Mouse (Mus musculus) left cerebral cortex, postnatal 4 days (tissue): ENCODE results near the gene Olfr1417. TPM values are rescaled to one million over a fixed set of nuclear protein-coding genes. Genes with fewer than 3 reads are reported as not detected.

Experiments used
- total RNA-seq, 2 experiments: library from RNA; stranded (reverse); gene quantifications; 2 replicates each; pipeline ENCODE4 v1.2.3; 2021

Gene Olfr1417
- total RNA-seq, 2 experiments from 2014 or later, result not detected

Other genes with a start within 250 kb of the Olfr1417 start
- under 1 TPM; 0.50 to 0.54 TPM for gene Ms4a6d, start 234.4 kb downstream of the Olfr1417 start, total RNA-seq
- under 1 TPM; 0.44 to 0.54 TPM for gene Ms4a2, start 215.5 kb downstream of the Olfr1417 start, total RNA-seq
- gene Ms4a3, start 198.4 kb downstream of the Olfr1417 start, total RNA-seq, result not detected
- not detected for gene Oosp2, start 178.7 kb downstream of the Olfr1417 start, total RNA-seq
- gene Oosp1, start 148.1 kb downstream of the Olfr1417 start, total RNA-seq, result not detected
- gene Oosp3, start 142.2 kb downstream of the Olfr1417 start, total RNA-seq, result not detected
- gene Gif, start 91.7 kb downstream of the Olfr1417 start, total RNA-seq, result not detected
- 10 to 100 TPM; 37.8 to 39.7 TPM for gene Mrpl16, start 68.8 kb downstream of the Olfr1417 start, total RNA-seq
- gene Stx3, start 19.8 kb downstream of the Olfr1417 start, total RNA-seq, result 10 to 100 TPM; 20.0 to 22.9 TPM
- not detected for gene Olfr1418, start 21.8 kb upstream of the Olfr1417 start, total RNA-seq
- not detected for gene Olfr1419, start 35.9 kb upstream of the Olfr1417 start, total RNA-seq
- not detected for gene Olfr1420, start 47.3 kb upstream of the Olfr1417 start, total RNA-seq
- 10 to 100 TPM; 25.8 to 27.1 TPM for gene Patl1, start 73.2 kb upstream of the Olfr1417 start, total RNA-seq
- 10 to 100 TPM; 52.5 to 54.4 TPM for gene Osbp, start 126.7 kb upstream of the Olfr1417 start, total RNA-seq
- gene Olfr1423, start 202.1 kb upstream of the Olfr1417 start, total RNA-seq, result not detected
- gene Olfr1424, start 223.5 kb upstream of the Olfr1417 start, total RNA-seq, result not detected
- gene Olfr1425, start 238.5 kb upstream of the Olfr1417 start, total RNA-seq, result not detected